Mouse (Mus musculus) ovary, postnatal 10 days (tissue): Measurements from ENCODE around the gene Gm11237.
"Not testable (repeated sequence)": the region's sequence is repeated elsewhere in the genome, so short reads cannot be mapped to it uniquely, and the experiment has no call there.

Source experiments
- DNase-seq: peaks from one replicate; pipeline ENCODE4 v3.0.0; 2022; ENCODE audit warnings: low spot score

Gene Gm11237

DNA sequence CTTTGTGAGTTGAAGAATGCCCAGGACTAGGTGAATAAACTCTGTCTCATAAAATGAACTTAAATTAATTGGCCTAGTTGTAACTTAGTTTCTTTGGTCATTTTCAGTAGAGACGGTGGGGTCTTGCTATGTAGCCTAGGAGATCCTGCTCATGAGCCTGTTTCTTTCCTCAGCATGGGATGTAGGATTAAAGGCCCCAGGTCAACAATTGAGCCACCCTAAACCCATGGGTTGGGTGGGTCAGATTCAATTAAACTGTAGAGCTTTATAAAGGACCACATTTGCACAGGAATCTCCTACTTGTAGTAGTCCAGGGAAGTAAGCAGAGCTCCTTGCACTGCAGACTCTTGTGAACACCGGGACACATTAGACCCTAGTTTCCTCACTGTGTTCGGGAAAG lies at the start of gene Gm11237:
Gm11237 (plus strand) TSS at position 301 of the 400 bp plus-strand sequence.
- not testable (repeated sequence) for DNase-seq

DNA sequence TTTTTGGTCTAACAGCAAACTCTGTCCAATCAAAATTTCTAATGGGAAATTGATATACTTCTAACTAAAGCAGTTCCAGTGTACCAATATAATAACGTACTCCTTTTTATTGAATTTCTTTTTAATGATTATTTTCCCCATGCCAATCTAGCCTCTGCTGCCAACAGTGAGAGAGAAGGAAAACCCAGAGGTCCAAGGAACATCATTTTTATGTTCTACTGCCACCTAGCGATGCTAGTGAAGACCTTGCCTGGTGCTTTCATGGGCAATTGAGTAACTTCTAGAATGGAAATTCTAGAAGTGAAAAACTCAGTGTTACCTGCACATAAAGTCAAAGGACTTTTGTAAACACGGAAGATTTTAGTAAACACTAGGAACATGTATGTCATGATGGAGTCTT lies 23.5 kb upstream of the Gm11237 start:
- DNase-seq: no peak

DNA sequence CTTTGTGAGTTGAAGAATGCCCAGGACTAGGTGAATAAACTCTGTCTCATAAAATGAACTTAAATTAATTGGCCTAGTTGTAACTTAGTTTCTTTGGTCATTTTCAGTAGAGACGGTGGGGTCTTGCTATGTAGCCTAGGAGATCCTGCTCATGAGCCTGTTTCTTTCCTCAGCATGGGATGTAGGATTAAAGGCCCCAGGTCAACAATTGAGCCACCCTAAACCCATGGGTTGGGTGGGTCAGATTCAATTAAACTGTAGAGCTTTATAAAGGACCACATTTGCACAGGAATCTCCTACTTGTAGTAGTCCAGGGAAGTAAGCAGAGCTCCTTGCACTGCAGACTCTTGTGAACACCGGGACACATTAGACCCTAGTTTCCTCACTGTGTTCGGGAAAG lies 15.2 kb upstream of the Gm11237 start, which contains the start of gene Gm11238:
Gm11238 (plus strand) TSS at position 301 of the 400 bp plus-strand sequence.
- DNase-seq: not testable (repeated sequence)

DNA sequence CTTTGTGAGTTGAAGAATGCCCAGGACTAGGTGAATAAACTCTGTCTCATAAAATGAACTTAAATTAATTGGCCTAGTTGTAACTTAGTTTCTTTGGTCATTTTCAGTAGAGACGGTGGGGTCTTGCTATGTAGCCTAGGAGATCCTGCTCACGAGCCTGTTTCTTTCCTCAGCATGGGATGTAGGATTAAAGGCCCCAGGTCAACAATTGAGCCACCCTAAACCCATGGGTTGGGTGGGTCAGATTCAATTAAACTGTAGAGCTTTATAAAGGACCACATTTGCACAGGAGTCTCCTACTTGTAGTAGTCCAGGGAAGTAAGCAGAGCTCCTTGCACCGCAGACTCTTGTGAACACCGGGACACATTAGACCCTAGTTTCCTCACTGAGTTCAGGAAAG lies 15.0 kb downstream of the Gm11237 start, which contains the start of gene Gm11236:
Gm11236 (plus strand) TSS at position 301 of the 400 bp plus-strand sequence.
- DNase-seq: not testable (repeated sequence)

DNA sequence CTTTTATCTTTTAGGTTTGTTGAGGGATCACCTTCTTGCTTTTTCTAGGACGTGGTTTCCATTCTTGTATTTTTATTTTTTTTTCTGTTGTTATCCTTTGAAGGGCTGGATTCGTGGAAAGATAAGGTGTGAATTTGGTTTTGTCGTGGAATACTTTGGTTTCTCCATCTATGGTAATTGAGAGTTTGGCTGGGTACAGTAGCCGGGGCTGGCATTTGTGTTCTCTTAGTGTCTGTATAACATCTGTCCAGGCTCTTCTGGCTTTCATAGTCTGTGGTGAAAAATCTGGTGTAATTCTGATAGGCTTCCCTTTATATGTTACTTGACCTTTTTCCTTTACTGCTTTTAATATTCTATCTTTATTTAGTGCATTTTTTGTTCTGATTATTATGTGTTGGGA lies 39.1 kb downstream of the Gm11237 start:
- DNase-seq: not testable (repeated sequence)

DNA sequence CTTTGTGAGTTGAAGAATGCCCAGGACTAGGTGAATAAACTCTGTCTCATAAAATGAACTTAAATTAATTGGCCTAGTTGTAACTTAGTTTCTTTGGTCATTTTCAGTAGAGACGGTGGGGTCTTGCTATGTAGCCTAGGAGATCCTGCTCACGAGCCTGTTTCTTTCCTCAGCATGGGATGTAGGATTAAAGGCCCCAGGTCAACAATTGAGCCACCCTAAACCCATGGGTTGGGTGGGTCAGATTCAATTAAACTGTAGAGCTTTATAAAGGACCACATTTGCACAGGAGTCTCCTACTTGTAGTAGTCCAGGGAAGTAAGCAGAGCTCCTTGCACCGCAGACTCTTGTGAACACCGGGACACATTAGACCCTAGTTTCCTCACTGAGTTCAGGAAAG lies 45.3 kb downstream of the Gm11237 start, which contains the start of gene Gm11239:
Gm11239 (plus strand) TSS at position 301 of the 400 bp plus-strand sequence.
- DNase-seq: not testable (repeated sequence)
